Mouse (Mus musculus) heart, adult 18-20 months (tissue): Measurements from ENCODE around the gene Mapkapk2. TPM values are rescaled to one million over a fixed set of nuclear protein-coding genes. Genes with fewer than 3 reads are reported as not detected.
A peak's percentile ranks its signal among the peaks of the same experiment; 100 is the strongest.
"Not testable (repeated sequence)": the region's sequence is repeated elsewhere in the genome, so short reads cannot be mapped to it uniquely, and the experiment has no call there.

Experiments
- DNase-seq, 2 experiments: peaks; one replicate each; pipeline ENCODE4 v3.0.0; 2021 to 2022; ENCODE audit warnings: mixed read lengths in 1 of 2
- long read RNA-seq, 2 experiments: library from polyadenylated mRNA; stranded (forward); transcript quantifications; one replicate each; pipeline ENCODE4 v2.0.0; 2021
- total RNA-seq, 2 experiments: library from RNA; stranded (reverse); gene quantifications; 2 replicates each; pipeline ENCODE4 v1.2.3; 2021

The Mapkapk2 gene
- 100 to 1,000 TPM; 311 to 318 TPM for total RNA-seq
- long read RNA-seq, experiment 1, transcript Mapkapk2-201 (10 exons, 2,854 nt), result major isoform, 286 of 340 reads
- long read RNA-seq, experiment 1, partial matches to known transcripts, result 37 of 340 reads
- long read RNA-seq, experiment 1, other reads (novel, unspliced or antisense), result 17 of 340 reads
- long read RNA-seq, experiment 2, transcript Mapkapk2-201 (10 exons, 2,854 nt), result major isoform, 151 of 191 reads
- long read RNA-seq, experiment 2, partial matches to known transcripts, result 12 of 191 reads
- long read RNA-seq, experiment 2, other reads (novel, unspliced or antisense), result 28 of 191 reads

DNA sequence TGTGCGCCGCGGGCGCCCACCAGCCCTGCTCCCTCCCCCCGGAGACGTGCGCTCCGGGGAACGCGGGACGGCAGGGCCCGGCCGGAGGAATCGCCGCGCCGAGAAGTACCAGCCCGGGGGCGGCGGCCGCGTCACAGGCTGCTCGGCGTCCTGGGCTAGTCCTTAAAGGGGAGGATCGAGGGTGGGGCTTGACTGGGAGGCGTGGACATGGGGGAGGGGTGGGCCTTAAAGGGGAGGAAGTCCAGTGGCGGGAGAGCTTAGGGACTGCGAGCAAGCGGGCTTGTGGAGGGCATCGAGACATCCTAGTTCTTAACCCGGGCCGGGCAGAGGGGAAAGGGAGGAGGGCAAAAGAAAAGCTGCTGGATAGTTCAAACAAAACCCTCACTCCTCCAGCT is at the start of gene Mapkapk2:
Mapkapk2 (minus strand) TSS at position 127 of the 395 bp plus-strand sequence.
- peak; percentile 95 to 96 for DNase-seq

DNA sequence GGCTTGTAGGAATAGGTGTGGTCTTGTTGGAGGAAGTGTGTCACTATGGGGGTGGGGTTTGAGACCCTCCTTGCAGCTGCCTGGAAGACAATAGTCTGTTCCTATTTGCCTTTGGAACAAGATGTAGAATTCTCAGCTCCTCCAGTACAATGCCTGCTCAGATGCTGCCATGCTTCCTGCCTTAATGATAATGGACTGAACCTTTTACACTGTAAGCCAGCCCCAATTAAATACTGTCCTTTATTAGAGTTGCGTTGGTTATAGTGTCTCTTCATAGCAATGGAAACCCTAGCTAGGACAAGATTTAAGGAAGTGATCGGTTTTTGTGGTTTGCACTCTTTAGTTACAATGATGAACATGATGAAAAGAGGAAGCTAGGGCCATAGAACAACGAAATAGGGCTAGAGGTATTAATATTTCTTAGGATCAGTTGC is 48.6 kb upstream of the Mapkapk2 start:
- no peak for DNase-seq

DNA sequence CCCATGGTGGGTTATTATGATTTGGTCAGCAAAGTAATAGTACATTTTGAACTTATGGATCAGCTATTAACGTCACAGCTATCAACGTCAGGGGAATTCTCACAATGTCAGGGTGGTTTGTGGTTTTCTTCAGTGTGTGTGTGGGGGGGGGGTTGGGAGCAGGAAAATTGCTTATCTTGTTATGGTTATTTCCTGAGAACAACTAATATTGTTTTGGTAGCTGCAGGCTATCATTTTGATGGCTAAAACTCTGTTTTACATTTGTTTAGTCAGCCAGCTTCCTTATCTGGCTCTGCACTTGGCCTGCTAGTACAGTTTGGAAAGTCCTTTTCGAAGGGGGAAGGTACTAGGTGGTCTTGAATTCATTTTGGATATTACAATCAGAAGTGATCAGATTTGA is 47.6 kb upstream of the Mapkapk2 start:
- DNase-seq, result not testable (repeated sequence)

DNA sequence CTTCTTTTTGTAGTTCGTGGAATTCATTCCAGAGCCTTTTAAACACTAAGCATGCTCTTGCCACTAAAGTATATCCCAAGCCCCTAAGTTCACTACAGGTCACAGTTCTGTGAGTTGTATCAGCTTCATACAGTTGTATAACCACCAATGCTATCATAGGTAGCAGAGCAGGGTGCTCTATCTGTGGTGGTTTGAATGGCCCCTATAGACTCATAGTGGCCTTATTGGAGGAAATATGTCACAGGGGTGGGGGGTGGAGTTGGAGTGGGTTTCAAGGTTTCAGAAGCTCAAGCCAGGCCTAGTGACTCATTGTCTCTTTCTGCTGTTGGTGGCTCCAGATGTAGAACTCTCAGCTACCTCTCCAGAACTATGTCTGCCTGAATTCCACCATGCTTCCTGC is 44.8 kb upstream of the Mapkapk2 start:
- no peak for DNase-seq

GRCm38 (mm10) chr1:131141449-131141848 is 43.8 kb upstream of the Mapkapk2 start:
- no peak for DNase-seq

- peak in 1 of 2 experiments; percentile 36 for DNase-seq
Observed at GRCm38 (mm10) chr1:131139102-131140095, 41.8 kb upstream of the Mapkapk2 start.

DNA sequence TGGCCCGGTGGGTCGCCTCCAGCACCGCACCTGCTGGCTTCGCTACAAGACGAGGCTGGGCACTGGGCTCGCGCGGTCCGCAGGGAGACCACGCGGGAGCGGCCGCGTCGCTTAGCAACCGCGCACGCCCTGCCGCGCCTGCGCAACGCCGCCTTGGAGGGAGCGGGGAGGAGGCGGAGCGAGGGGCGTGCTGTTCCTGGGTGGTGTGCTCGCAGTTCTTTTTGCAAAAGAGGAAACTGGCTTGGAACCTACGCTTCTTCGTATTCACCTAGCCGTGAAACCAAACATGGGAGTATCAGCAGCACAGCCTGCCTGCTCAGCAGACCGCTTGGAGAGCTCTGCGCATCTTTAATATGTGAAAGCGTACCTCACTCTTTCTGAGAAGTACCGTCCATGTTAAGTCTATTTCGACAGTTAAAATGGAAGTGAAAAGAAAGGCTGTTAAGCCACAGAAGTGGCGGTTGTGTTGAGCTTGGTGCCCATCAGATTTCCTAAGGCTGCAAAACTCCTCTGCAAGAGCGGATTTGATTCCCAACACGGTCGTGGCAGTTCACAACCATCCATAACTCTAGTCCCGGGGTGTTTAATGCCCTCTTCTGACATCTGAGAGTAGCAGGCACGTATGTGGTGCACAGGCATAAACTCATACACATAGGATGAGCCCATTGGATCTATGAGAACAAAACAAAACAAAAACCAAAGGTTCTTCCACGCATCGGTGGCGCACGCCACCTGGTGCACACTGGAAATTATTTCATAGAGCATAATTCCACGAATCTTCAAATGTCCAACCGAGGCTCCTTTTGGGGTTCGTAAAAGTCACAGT is 40.8 kb upstream of the Mapkapk2 start, which contains the start of gene Dyrk3:
Dyrk3 (minus strand) TSS at position 150 of the 826 bp plus-strand sequence.
- peak; percentile 93 to 94 for DNase-seq

DNA sequence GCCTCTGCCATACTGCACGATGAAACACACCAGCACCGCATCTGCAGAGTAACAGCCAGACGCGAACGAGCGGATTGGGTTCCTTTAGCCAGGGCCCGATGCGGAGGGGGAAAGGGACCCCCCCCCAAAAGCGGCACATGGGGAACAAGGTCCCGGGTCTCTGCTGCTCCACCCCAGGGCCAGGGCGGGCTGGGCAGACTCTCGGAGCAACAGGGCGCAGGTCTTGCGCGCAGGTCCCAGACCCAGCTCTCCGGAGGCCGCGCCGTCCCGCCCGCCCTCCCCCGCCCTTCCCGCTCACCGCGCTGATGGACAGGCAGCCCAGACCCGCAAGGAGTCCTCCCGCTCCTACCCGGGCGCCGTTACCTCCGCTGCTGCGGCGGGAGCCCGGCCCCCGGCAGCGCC is 40.1 kb upstream of the Mapkapk2 start:
- DNase-seq, result no peak

GRCm38 (mm10) chr1:131137111-131137510 is 39.5 kb upstream of the Mapkapk2 start:
- DNase-seq, result no peak

GRCm38 (mm10) chr1:131135960-131136629 is 38.5 kb upstream of the Mapkapk2 start:
- no peak for DNase-seq

DNA sequence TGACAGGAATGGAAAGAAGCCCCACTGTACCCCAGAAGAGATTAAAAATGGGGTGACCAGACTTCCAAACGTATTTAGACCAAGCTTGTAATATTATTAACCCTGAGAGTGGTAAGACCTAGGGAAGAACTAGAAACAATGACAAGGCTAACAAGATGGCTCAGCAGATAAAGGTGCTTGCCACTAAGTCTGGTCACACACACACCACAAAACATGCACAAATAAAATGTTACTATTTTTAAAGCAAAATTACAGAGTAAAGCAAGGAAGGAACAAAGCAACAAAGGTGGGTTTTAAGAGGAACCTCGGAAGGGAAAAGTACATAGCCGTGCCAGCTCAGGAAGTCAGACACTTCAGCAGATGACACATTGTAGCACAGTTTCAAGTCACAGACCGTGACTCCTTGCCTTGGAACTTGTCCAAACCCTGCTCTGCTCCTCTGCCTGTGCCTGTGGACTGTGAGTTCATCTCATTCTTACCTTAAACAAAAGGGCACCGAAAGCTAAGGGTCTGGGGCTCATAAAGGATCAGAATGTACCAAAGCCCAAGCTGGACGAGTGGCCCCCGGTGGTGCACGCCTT is 37.4 kb upstream of the Mapkapk2 start:
- DNase-seq, result peak in 1 of 2 experiments; percentile 52

- DNase-seq, result no peak
Observed at GRCm38 (mm10) chr1:131134231-131134630, 36.6 kb upstream of the Mapkapk2 start.

- DNase-seq, result no peak
Observed at GRCm38 (mm10) chr1:131125987-131126744, 28.5 kb upstream of the Mapkapk2 start.

GRCm38 (mm10) chr1:131123522-131124265 is 26.1 kb upstream of the Mapkapk2 start:
- no peak for DNase-seq

- no peak for DNase-seq
Observed at GRCm38 (mm10) chr1:131121987-131122386, 24.4 kb upstream of the Mapkapk2 start.

GRCm38 (mm10) chr1:131119026-131119425 is 21.4 kb upstream of the Mapkapk2 start:
- no peak for DNase-seq

DNA sequence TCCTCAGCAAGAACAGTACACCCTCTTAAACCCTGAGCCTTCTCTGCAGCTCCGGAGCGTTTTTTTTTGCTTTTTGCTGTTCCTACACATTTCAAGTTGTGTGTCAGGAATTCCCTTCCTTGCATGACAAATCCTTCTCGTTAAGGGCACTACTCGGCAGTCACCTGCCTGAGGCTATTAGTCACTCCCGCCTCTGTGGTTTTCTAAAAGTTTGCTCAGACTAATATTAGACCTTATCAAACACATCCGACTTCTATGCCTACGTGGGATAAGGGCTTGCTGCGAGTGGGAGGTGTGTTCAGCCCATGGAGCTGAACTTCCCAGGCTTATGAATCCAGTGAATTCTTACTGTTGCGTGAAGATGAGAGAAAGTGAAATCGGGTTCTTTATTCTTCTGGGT is 20.9 kb upstream of the Mapkapk2 start:
- no peak for DNase-seq

DNA sequence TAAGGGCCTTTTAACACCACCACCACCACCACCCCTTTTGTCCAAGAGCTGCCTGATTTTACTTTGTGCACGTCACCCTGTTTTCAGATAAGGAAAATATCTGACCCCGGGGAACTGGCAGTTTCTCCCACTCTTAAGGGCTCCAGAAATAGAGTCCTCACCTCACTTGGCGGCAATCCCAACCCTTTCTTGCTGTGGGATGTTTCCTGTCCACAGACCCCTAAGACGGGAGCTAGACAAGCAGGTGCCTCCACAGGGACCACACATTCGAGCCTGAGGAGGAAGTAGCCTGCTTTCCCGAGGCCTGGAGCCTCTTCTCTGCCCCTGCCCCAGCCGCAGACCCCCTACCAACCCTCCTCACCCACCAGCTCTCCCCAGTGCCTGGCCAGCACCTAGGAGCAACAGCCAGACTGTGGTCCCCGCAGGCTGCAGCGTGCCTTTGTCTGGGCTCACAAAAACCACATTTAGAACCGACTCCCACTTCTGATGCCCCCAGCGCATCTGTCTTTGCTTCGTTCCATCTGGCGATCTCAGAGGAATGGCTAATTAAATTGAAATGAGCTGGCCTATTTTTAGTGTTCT is 18.9 kb upstream of the Mapkapk2 start:
- peak; percentile 81 to 85 for DNase-seq

- DNase-seq, result peak; percentile 68 to 77
Observed at GRCm38 (mm10) chr1:131115932-131116331, 18.3 kb upstream of the Mapkapk2 start.
